Mouse (Mus musculus) thymus, postnatal 36 days (tissue): Measurements from ENCODE around the gene 4430402I18Rik.
"Not testable (repeated sequence)": the region's sequence is repeated elsewhere in the genome, so short reads cannot be mapped to it uniquely, and the experiment has no call there.

Experiments
- DNase-seq, 2 experiments: peaks; one replicate each; pipeline ENCODE4 v3.0.0; 2022; ENCODE audit warnings: mixed read lengths in 2 of 2

The 4430402I18Rik gene

GRCm38 (mm10) chr19:28967652-28968051 lies at the start of gene 4430402I18Rik:
TSS of gene 4430402I18Rik (minus strand) at chr19:28967800.
- no peak for DNase-seq

- no peak for DNase-seq
Observed at GRCm38 (mm10) chr19:29016786-29017185, 49.2 kb upstream of the 4430402I18Rik start.

- no peak for DNase-seq
Observed at GRCm38 (mm10) chr19:29016204-29016765, 48.7 kb upstream of the 4430402I18Rik start.

- DNase-seq, result no peak
Observed at GRCm38 (mm10) chr19:29015410-29016203, 48.0 kb upstream of the 4430402I18Rik start.

GRCm38 (mm10) chr19:29014466-29015055 lies 47.0 kb upstream of the 4430402I18Rik start:
- no peak for DNase-seq

GRCm38 (mm10) chr19:29011355-29011990 lies 43.9 kb upstream of the 4430402I18Rik start:
- no peak for DNase-seq

- no peak for DNase-seq
Observed at GRCm38 (mm10) chr19:29009046-29009445, 41.4 kb upstream of the 4430402I18Rik start.

- DNase-seq, result no peak
Observed at GRCm38 (mm10) chr19:29008069-29008706, 40.6 kb upstream of the 4430402I18Rik start.

- DNase-seq, result not testable (repeated sequence)
Observed at GRCm38 (mm10) chr19:29000321-29000720, 32.7 kb upstream of the 4430402I18Rik start.

GRCm38 (mm10) chr19:28997976-28998630 lies 30.5 kb upstream of the 4430402I18Rik start:
- DNase-seq, result no peak

- DNase-seq, result no peak
Observed at GRCm38 (mm10) chr19:28995366-28995765, 27.8 kb upstream of the 4430402I18Rik start.

- no peak for DNase-seq
Observed at GRCm38 (mm10) chr19:28994870-28995269, 27.3 kb upstream of the 4430402I18Rik start.

GRCm38 (mm10) chr19:28991391-28991790 lies 23.8 kb upstream of the 4430402I18Rik start:
- DNase-seq, result no peak

GRCm38 (mm10) chr19:28990590-28991221 lies 23.1 kb upstream of the 4430402I18Rik start:
- DNase-seq, result no peak

GRCm38 (mm10) chr19:28990194-28990589 lies 22.6 kb upstream of the 4430402I18Rik start, which contains the start of gene Cdc37l1:
TSS of gene Cdc37l1 (plus strand) at chr19:28990352.
- peak; percentile 94 to 95 for DNase-seq

GRCm38 (mm10) chr19:28989515-28989914 lies 21.9 kb upstream of the 4430402I18Rik start:
- DNase-seq, result no peak

- DNase-seq, result no peak
Observed at GRCm38 (mm10) chr19:28982617-28983016, 15.0 kb upstream of the 4430402I18Rik start.

- peak; percentile 73 to 79 for DNase-seq
Observed at GRCm38 (mm10) chr19:28974862-28975611, 7.4 kb upstream of the 4430402I18Rik start.

- no peak for DNase-seq
Observed at GRCm38 (mm10) chr19:28970251-28970650, 2.7 kb upstream of the 4430402I18Rik start.

GRCm38 (mm10) chr19:28969231-28969630 lies 1.6 kb upstream of the 4430402I18Rik start:
- no peak for DNase-seq

- no peak for DNase-seq
Observed at GRCm38 (mm10) chr19:28968178-28968577, 578 bp upstream of the 4430402I18Rik start.
